Mouse (Mus musculus): ENCODE data around the gene Cd2bp2. TPM values are rescaled to one million over a fixed set of nuclear protein-coding genes. Genes with fewer than 3 reads are reported as not detected.

The Cd2bp2 gene
- polyA plus RNA-seq, 1 experiment from 2014 or later = 88.0 TPM

DNA sequence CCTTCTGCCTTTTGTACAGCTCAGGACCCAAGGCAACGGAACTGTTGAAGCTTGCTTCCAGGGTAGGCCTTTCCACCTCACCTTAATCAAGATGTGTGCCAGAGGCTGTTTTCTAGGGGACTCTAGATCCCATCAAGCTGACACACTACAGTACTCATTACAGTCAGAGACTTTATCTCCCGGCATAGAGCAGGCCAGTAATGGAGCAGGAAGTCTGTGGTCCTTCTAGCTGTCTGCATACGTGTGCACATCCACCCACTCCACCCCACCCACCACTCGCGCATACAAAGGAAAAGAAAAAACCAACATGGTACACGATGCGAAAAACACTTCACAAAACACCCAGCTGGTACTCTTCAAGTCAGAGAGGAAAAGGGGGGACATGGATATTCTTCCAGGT, 51.4 kb downstream of the Cd2bp2 start:
- H3K9ac ChIP-seq (ENCODE audit: low read length) = no peak overlapping the region
- H3K4me2 ChIP-seq = no peak overlapping the region
- no peaks in the 10 kb centered on the region for H3K4me1 ChIP-seq (ENCODE audit: control insufficient read depth, insufficient read depth, low read length)
- ATAC-seq (ENCODE audit: low FRiP score) (no peak), DNase-seq (ENCODE audit: low spot score, missing footprints) (peak; percentile 28)
- H3K4me3 ChIP-seq (ENCODE audit: low read depth, low read length) = no peak overlapping the region
- H3K9me3 ChIP-seq (ENCODE audit: control insufficient read depth, low read length) = no peaks in the 10 kb centered on the region
- no peaks in the 10 kb centered on the region for H3K27me3 ChIP-seq (ENCODE audit: control insufficient read depth, insufficient read depth, low read length)
- no peak overlapping the region for H3K27ac ChIP-seq (ENCODE audit: low read depth, low read length)
- WGBS = 91% methylated on average over 7 of the region's 7 CpGs
- H3K36me3 ChIP-seq (ENCODE audit: control insufficient read depth, insufficient read depth, low read length) = no peaks in the 10 kb centered on the region

GRCm38 (mm10) chr7:127142666-127143065, 53.2 kb downstream of the Cd2bp2 start:
- Histone ChIP-seq H3K27me3 (ENCODE audit: control insufficient read depth, insufficient read depth, low read length) (no peaks in the 10 kb centered on the region), H3K4me3 (ENCODE audit: low read depth, low read length) (no peak overlapping the region), H3K36me3 (ENCODE audit: control insufficient read depth, insufficient read depth, low read length) (no peaks in the 10 kb centered on the region), H3K9me3 (ENCODE audit: control insufficient read depth, low read length) (no peaks in the 10 kb centered on the region), H3K4me1 (ENCODE audit: control insufficient read depth, insufficient read depth, low read length) (no peaks in the 10 kb centered on the region), H3K27ac (ENCODE audit: low read depth, low read length) (no peak overlapping the region), H3K4me2 (no peak overlapping the region), H3K9ac (ENCODE audit: low read length) (no peak overlapping the region)
- ATAC-seq (ENCODE audit: low FRiP score) (no peak), DNase-seq (ENCODE audit: low spot score, missing footprints) (no peak)
- WGBS = 89% methylated on average over 4 of the region's 4 CpGs

DNA sequence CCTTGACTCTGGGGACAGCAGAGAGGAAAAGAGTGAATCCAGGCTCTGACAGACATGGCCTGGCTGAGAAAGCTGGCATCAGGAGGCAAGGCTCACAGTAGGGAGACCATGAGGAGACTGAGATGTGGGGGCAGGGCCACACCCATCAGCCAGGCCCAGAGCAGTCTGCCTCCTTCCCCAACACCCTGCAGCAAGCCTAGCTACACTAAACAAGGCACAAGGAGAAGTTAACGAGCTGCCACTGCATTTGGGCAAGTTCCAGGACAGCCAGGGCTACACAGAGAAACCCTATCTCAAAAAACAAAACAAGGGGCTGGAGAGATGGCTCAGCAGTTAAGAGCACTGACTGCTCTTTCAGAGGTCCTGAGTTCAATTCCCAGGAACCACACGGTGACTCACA, 53.6 kb downstream of the Cd2bp2 start:
- 67% methylated on average over 2 of the region's 2 CpGs for WGBS
- ATAC-seq (ENCODE audit: low FRiP score) (no peak), DNase-seq (ENCODE audit: low spot score, missing footprints) (peak; percentile 33)
- Histone ChIP-seq H3K4me1 (ENCODE audit: control insufficient read depth, insufficient read depth, low read length) (no peaks in the 10 kb centered on the region), H3K4me2 (no peak overlapping the region), H3K4me3 (ENCODE audit: low read depth, low read length) (no peak overlapping the region), H3K9ac (ENCODE audit: low read length) (no peak overlapping the region), H3K27me3 (ENCODE audit: control insufficient read depth, insufficient read depth, low read length) (no peaks in the 10 kb centered on the region), H3K9me3 (ENCODE audit: control insufficient read depth, low read length) (no peaks in the 10 kb centered on the region), H3K27ac (ENCODE audit: low read depth, low read length) (no peak overlapping the region), H3K36me3 (ENCODE audit: control insufficient read depth, insufficient read depth, low read length) (no peaks in the 10 kb centered on the region)

Other genes with a start within 250 kb of the Cd2bp2 start
- 1.2 and 1.5 TPM in 2 replicates for gene Asphd1, start 246.5 kb downstream of the Cd2bp2 start, polyA plus RNA-seq (2014; fragmentation: Nextera tagmentation; extraction: Ambion mirVana)
- 7.8 and 9.9 TPM in 2 replicates for gene Sez6l2, start 245.5 kb downstream of the Cd2bp2 start, polyA plus RNA-seq (2014; fragmentation: Nextera tagmentation; extraction: Ambion mirVana)
- gene Cdipt, start 220.1 kb downstream of the Cd2bp2 start, polyA plus RNA-seq (2014; fragmentation: Nextera tagmentation; extraction: Ambion mirVana) = 66.4 and 67.4 TPM in 2 replicates
- 1.3 and 1.4 TPM in 2 replicates for gene Cdiptos, start 220.0 kb downstream of the Cd2bp2 start, polyA plus RNA-seq (2014; fragmentation: Nextera tagmentation; extraction: Ambion mirVana)
- 2.8 and 3.0 TPM in 2 replicates for gene Mvp, start 181.4 kb downstream of the Cd2bp2 start, polyA plus RNA-seq (2014; fragmentation: Nextera tagmentation; extraction: Ambion mirVana)
- gene Pagr1b, start 179.6 kb downstream of the Cd2bp2 start, polyA plus RNA-seq (2014; fragmentation: Nextera tagmentation; extraction: Ambion mirVana) = not detected in 2 replicates
- 59.0 and 70.6 TPM in 2 replicates for gene Pagr1a, start 178.7 kb downstream of the Cd2bp2 start, polyA plus RNA-seq (2014; fragmentation: Nextera tagmentation; extraction: Ambion mirVana)
- gene Gm42742, start 175.0 kb downstream of the Cd2bp2 start, polyA plus RNA-seq (2014; fragmentation: Nextera tagmentation; extraction: Ambion mirVana) = 58.8 and 68.8 TPM in 2 replicates
- gene Prrt2, start 174.8 kb downstream of the Cd2bp2 start, polyA plus RNA-seq (2014; fragmentation: Nextera tagmentation; extraction: Ambion mirVana) = 2.6 and 4.0 TPM in 2 replicates
- 64.3 and 80.7 TPM in 2 replicates for gene Maz, start 169.0 kb downstream of the Cd2bp2 start, polyA plus RNA-seq (2014; fragmentation: Nextera tagmentation; extraction: Ambion mirVana)
- 178 and 195 TPM in 2 replicates for gene Kif22, start 153.6 kb downstream of the Cd2bp2 start, polyA plus RNA-seq (2014; fragmentation: Nextera tagmentation; extraction: Ambion mirVana)
- gene Zg16, start 108.7 kb downstream of the Cd2bp2 start, polyA plus RNA-seq (2014; fragmentation: Nextera tagmentation; extraction: Ambion mirVana) = not detected in 2 replicates
- 1.3 and 1.7 TPM in 2 replicates for gene AI467606, start 104.7 kb downstream of the Cd2bp2 start, polyA plus RNA-seq (2014; fragmentation: Nextera tagmentation; extraction: Ambion mirVana)
- gene Qprt, start 73.8 kb downstream of the Cd2bp2 start, polyA plus RNA-seq (2014; fragmentation: Nextera tagmentation; extraction: Ambion mirVana) = 5.7 and 6.2 TPM in 2 replicates
- gene Spn, start 58.2 kb downstream of the Cd2bp2 start, polyA plus RNA-seq (2014; fragmentation: Nextera tagmentation; extraction: Ambion mirVana) = 0.19 TPM in 1 of 2 replicates, not detected in the other
- gene Tbc1d10b, start 12.4 kb upstream of the Cd2bp2 start, polyA plus RNA-seq (2014; fragmentation: Nextera tagmentation; extraction: Ambion mirVana) = 16.9 and 19.3 TPM in 2 replicates
- 11.7 and 13.2 TPM in 2 replicates for gene Mylpf, start 12.8 kb upstream of the Cd2bp2 start, polyA plus RNA-seq (2014; fragmentation: Nextera tagmentation; extraction: Ambion mirVana)
- 30.3 and 32.4 TPM in 2 replicates for gene Zfp553, start 37.0 kb upstream of the Cd2bp2 start, polyA plus RNA-seq (2014; fragmentation: Nextera tagmentation; extraction: Ambion mirVana)
- gene Sept1, start 37.1 kb upstream of the Cd2bp2 start, polyA plus RNA-seq (2014; fragmentation: Nextera tagmentation; extraction: Ambion mirVana) = 24.6 and 29.8 TPM in 2 replicates
- gene Zfp771, start 48.2 kb upstream of the Cd2bp2 start, polyA plus RNA-seq (2014; fragmentation: Nextera tagmentation; extraction: Ambion mirVana) = 49.3 and 54.0 TPM in 2 replicates
- 235 and 254 TPM in 2 replicates for gene Dctpp1, start 64.7 kb upstream of the Cd2bp2 start, polyA plus RNA-seq (2014; fragmentation: Nextera tagmentation; extraction: Ambion mirVana)
- 79.0 and 84.5 TPM in 2 replicates for gene Sephs2, start 78.0 kb upstream of the Cd2bp2 start, polyA plus RNA-seq (2014; fragmentation: Nextera tagmentation; extraction: Ambion mirVana)
- 0.63 and 0.69 TPM in 2 replicates for gene Itgal, start 100.2 kb upstream of the Cd2bp2 start, polyA plus RNA-seq (2014; fragmentation: Nextera tagmentation; extraction: Ambion mirVana)
- 5.8 and 7.5 TPM in 2 replicates for gene Zfp768, start 149.5 kb upstream of the Cd2bp2 start, polyA plus RNA-seq (2014; fragmentation: Nextera tagmentation; extraction: Ambion mirVana)
- 6.4 and 6.5 TPM in 2 replicates for gene Zfp747, start 180.0 kb upstream of the Cd2bp2 start, polyA plus RNA-seq (2014; fragmentation: Nextera tagmentation; extraction: Ambion mirVana)
- gene 9130019O22Rik, start 191.1 kb upstream of the Cd2bp2 start, polyA plus RNA-seq (2014; fragmentation: Nextera tagmentation; extraction: Ambion mirVana) = 6.1 and 6.5 TPM in 2 replicates
- gene E430018J23Rik, start 197.6 kb upstream of the Cd2bp2 start, polyA plus RNA-seq (2014; fragmentation: Nextera tagmentation; extraction: Ambion mirVana) = 5.0 and 6.4 TPM in 2 replicates
- 6.8 and 7.1 TPM in 2 replicates for gene Zfp764, start 210.8 kb upstream of the Cd2bp2 start, polyA plus RNA-seq (2014; fragmentation: Nextera tagmentation; extraction: Ambion mirVana)
- gene Zfp688, start 226.0 kb upstream of the Cd2bp2 start, polyA plus RNA-seq (2014; fragmentation: Nextera tagmentation; extraction: Ambion mirVana) = 32.7 and 34.5 TPM in 2 replicates

Data from midbrain, embryonic 11.5 days (tissue).